Mouse (Mus musculus): Measurements from ENCODE around the gene Mxi1.

GRCm38 (mm10) chr19:53307219-53307618 is 3.1 kb upstream of the Mxi1 start:
- TF ChIP-seq CTCF (IDR thresholded peaks at IDR 0.05; ENCODE audit: extremely low read depth, insufficient read depth, insufficient read length, insufficient replicate concordance) (no peak), POLR2A (IDR thresholded peaks at IDR 0.05; ENCODE audit: low read depth, low read length) (no peak)

Data from spleen, adult 2 months (tissue).